Mouse (Mus musculus): ENCODE results near the gene Psmc3ip.
A peak's percentile ranks its signal among the peaks of the same experiment; 100 is the strongest.
"Not testable (repeated sequence)": the region's sequence is repeated elsewhere in the genome, so short reads cannot be mapped to it uniquely, and the experiment has no call there.

Gene Psmc3ip

DNA sequence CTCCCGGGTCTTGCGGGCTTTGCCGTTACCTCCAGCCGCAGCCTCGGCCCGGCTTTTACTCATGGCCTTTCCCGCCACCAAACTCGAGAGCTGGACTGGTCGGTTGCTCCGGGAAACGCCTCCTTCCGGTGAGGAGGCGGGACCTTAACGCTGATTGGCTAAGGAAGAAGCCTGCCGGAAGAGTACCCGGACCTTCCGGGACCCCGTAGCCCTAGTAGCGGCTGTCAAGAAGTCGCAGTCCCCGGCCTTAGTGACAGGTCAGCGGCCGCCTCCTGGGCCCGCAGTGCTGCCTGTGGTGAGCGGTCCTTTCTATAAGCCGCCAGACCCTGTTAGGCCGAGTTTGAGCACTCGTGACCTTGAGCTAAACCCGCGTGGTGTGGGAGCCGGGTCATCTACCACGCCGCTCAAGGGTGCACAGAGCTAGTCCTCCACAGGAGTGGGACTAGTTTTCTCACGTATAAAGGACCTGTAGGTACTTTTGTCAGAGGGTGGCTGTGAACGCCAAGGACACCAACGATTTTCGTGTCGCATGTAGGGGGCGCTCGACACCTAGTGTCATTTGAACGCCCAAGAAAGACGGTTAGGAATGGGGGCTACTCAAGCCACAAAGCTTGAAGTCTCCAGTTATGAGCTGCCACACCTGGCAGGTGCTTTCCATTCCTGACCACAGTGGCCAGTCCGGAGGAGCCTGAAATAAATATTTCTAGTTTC lies at the start of gene Psmc3ip:
Gene Psmc3ip, minus strand, starts transcription at position 123 of the 711 bp plus-strand sequence.
- DNase-seq (ENCODE audit: low spot score) = peak; percentile 84

DNA sequence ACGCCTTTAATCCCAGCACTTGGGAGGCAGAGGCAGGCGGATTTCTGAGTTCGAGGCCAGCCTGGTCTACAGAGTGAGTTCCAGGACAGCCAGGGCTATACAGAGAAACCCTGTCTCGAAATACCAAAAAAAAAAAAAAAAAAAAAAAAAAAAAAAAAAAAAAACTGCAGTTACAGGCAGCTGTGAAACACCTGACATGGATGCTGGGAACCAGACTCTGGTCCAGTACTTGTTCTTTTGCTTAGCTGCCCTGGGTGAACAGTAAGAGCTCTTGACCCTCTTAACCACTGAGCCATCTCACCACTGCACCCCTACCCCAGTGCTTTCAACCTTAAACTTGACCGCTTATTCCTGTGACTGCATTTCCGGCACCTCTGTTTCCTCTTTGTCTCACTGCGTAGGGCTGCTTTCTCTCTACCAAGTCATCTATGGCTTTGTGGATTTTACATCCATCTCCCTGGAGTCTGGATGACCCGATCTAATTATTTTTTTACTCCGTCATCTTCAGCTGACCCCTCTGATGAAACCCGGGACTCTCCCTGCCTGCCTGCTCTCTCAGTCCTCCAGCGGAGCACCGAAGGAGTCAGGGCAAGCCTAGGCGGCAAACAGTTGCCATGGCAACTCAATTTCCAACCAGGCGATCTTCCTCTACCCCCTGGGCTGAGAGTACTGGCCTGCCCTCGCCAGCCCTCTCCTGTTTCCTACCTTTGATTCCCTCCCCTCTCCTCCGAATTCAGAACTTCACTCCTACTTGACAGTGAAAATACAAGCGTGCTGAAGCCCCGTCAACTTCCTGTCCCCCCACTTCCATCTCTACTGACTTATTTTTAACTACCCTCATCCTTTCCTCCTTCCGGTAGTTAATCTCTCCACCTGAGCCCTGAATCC lies 48.3 kb upstream of the Psmc3ip start:
- peak; percentile 58 for DNase-seq (ENCODE audit: low spot score)

DNA sequence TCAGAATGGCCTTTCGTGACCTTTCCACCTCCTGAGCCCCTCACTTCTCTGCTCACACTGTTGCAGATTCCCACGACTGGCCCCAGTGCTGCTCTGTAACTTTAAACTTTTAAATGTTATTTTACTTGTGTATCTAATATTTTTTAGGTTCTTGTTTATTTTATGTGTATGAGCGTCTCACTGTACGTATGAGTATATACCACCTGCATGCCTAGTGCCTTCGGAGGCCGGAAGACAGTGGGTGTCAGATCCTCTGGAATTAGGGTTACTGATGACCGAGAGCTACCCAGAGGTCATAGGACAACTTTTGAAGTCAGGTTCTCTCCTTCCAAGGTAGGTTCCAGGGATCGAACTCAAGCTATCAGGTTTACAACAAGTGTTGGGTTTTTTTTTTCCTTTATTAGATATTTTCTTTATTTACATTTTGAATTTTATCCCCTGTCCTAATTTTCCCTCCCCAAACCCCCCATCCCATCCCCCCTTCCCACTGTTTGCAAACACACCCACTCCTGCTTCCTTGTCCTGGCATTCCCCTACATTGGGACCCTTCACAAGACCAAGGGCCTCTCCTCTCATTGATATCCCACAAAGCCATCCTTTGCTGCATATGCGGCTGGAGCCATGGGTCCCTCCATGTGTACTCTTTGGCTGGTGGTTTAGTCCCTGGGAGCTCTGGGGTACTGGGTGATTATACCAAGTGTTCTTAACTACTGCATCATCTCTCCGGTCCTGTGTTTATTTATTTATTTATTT lies 47.2 kb upstream of the Psmc3ip start:
- DNase-seq (ENCODE audit: low spot score) = no peak

DNA sequence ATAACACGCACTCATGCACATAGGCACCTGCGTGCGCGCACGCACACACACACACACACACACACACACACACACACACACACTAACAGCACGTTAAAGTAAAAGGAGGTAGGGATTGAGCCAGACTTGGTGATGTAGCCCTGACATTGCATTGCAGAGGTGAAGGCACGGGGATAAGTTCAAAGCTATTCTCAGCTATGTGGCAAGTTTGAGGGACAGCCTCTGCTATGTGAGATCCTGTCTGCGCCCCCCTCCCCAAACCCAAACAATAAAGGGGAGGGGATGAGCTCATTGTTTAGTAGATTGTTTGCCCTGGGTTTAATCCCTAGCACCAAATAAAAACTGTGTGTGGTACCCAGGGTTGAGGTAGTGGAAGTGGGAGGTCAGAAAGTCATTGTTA lies 45.9 kb upstream of the Psmc3ip start:
- DNase-seq (ENCODE audit: low spot score) = no peak

DNA sequence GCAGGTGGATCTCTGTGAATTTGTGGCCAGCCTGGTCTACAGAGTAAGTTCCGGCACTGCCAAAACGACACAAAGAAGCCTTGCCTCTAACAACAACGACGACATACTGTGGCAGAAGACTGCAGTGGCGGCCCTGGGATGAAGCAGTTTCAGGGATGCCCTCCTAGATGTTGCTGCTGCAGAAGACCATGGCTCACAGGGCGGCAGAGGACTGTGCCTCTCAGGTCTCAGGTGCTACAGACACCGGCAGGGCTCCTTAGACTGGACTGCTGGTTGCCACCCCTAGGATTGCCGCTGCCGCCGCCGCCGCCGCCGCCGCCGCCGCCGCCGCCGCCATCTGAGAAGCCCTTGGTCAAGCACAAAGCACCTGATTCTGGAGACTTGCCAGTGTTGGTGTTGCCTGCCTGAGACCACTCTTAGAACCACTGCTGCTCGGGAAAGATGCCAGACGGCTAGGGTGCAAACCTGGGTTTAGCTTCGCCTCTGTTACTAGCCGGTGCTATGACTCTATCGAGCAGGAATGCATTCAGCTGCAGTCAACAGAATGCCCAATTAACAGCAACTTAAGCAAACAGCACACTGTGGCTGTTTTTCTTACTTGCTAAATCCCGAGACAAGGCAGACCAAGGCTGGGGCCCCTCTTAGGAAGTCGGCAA lies 45.1 kb upstream of the Psmc3ip start:
- DNase-seq (ENCODE audit: low spot score) = no peak

DNA sequence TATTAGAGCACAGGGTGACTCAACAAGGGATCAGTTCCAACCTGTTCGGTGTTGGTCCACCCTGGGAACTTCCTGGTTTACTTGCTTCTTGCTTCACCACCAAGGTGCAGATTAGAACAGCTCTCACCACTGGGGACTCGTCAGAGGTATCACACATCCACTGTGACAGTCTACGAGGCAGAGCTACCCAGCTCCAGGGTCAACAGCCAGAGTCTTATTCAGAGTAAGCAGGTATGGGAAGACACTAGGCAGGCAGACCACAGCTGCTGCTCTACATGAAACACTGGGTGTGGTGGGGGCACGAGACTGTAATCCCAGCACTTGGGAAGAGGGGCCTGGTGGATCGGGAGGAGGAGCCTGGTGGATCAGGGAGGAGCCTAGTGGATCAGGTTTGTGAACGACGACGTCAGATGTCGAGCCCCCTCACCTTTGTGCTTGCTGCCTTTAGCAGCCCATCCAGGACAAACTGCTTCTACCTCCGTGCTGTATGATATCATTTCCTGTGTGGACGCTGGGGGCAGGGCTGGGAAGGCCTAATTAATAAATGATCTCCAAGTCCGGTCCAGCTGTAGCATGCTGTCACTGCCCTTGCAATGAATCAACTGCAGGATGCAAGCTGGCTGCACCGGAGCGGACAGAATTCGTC lies 43.4 kb upstream of the Psmc3ip start:
- DNase-seq (ENCODE audit: low spot score) = no peak

DNA sequence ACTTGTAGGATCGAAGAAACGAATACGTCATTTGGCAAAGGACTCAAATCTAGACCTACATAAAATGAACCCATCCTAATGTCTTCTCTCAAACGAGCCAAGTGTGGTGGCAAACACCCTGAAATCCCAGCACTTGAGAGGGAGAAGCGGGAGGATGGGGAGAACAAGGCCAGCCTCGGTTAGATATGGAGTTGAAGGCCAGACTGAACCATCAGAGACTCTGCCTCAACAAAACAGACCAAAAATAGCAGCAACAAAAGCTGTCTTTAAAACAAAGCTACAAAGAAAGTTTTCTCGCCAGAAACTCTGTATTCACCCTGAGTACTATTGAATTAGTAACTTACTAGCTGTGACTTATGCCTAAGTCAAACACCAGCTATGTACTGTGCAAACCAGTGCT lies 41.8 kb upstream of the Psmc3ip start:
- no peak for DNase-seq (ENCODE audit: low spot score)

DNA sequence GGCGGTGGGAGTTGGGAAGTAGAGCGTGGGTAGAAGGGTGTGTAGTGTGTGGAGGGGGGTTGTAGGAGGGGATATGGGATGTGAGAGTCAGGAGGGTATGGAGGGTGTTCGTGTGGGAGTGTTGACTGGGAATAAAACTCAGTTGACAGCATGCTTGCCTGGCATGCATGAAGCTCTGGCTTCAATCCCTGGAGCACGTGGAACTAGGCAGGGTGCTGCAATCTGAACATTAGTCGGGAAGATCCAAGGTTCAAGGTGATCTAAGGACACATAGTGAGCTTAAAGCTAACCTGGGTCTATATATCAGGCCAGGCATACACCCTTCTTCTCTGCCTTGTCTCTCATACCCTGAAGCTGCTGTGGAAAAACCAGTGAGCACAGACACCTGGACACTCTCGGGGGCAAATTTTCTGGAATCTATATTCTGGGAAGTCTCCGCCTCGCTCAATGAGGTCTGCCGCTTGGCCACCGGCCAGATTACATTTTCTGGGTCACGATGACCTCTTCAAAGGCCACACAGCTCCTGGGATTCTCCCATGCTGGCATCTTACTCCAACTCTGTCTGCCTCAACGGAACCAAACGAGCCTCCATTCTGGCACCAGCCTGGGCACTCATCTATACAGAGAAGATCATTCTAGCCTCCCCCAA lies 39.1 kb upstream of the Psmc3ip start:
- DNase-seq (ENCODE audit: low spot score) = no peak

DNA sequence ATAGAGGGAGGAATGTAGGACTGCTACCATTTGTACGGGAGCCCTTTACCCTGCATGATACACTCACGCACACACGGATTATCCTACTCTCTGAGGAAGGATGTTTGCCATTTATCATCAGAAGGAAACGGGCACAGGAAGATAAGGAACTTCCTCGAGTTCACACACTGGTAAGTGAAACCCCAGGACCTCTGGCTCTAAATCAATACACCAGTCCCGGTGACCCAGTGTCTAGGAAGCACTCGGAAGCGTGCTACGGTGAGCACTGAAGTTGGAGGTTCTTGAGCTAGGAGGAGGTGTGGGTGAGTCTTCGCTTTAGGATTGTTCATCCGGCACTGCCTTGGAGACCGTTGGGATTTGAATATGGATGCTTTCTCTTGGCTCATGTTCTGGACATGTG lies 37.8 kb upstream of the Psmc3ip start:
- no peak for DNase-seq (ENCODE audit: low spot score)

DNA sequence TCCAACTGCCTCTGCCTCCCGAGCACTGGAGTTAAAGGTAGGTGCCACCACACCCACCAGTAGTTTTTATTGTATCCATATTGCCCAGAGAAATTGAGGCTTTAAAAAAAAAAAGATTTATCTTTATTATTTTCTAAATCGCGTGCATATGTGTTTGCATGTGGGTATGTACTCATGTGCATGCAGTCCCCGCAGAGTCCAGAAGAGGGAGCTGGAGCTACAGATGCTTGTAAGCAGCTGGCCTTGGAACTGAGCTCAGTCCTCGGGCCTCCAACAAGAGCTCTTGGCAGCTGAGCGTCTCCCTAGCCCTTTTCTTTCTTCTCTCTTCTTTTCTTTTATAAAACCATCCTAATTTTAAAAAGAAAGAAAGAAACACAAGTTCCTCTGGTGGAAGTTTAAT lies 36.5 kb upstream of the Psmc3ip start:
- DNase-seq (ENCODE audit: low spot score) = no peak

DNA sequence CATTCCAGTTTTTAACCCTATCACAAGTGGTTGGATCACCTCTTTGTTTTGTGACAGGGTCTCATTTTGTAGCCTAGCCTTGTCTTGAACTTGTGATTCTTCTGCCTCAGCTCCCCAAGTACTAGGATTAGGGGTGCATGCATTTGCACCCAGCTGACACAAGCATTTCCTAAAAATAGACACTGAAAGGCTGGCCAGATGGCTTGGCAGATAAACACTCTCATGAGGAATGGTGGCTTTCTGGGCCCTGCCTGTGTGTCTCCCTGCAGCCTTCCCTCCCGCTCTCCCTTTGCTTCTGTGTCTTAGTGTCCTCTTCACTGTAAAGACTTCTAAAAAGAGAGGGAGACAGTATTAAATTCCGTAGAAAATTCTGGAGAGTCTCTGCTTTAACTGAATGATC lies 36.0 kb upstream of the Psmc3ip start:
- no peak for DNase-seq (ENCODE audit: low spot score)

DNA sequence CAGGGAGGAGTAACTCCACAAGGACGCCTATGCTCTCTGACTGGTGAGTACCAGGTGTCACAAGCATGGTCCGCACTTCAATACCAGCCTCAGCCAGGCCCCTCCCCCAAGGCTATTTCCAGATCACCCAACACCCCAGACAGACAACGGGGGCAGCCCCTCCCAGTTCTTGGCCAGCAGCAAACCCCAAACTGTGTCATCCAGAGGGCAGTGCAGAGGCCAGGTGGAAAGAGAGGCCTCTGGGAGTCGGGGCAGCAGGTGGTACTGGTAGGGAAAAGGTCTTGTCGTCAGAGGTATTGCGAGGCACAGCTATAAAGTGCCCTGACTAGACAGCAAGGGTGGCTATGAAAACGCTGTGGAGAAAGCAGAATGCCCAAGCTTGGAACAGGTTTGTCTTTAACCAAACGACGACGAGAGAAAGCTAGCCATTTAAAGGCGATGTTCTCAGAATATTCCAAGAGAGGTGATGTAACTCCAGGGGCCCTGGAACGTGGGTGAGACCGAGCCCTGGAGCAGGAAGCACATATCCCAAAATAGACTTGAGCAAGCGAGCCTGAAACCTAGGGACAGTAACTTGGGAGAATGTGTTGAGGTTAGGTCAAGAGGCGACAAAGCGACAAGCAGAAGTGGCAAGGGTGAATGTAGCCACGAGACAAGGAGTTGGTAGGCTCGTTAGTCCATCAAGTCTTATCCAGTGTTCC lies 35.0 kb upstream of the Psmc3ip start:
- no peak for DNase-seq (ENCODE audit: low spot score)

DNA sequence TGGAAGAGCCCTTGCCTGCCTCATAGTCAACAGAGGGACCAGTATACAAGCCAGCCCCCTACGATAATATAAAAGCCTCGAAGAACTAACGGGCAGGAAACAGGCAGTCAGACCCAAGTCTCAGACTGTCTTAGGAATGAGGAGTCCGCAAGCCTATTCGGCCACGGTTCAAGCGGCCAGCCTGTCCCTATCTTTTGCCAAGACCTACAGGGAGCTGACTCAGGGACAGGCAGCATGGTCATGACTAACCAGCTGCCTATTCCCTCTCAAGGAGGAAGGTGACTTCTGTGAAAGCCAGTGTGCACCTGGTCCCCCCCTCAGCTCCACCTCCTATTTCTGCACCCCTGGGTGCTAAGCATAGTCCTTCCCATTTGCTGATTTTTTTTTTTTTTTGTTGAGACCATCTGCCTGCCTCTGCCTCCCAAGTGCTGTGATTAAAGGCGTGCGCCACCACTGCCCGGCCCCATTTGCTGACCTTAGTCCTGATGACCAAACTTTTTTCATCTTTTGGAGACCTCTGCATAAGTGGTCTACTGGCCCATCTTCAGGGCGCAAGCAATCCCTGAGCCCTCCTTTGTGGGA lies 33.9 kb upstream of the Psmc3ip start:
- DNase-seq (ENCODE audit: low spot score) = no peak

DNA sequence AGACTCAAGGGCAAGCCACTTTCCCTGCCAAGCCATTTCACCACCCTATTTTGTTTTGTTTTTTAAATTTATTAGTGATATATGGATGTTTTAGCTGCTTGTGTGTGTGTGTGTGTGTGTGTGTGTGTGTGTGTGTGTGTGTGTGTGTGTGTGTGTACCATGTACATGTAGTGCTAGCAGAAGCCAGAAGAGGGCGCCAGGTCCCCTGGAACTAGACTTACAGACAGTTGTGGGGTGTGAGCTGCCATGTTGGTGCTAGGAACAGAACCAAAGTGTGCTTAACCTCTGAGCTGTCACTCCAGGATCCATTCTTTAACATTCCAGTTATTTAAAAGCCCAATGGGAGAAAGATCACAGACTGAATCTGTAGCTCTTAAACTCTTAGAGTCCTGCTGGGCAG lies 31.8 kb upstream of the Psmc3ip start:
- DNase-seq (ENCODE audit: low spot score) = peak; percentile 38

DNA sequence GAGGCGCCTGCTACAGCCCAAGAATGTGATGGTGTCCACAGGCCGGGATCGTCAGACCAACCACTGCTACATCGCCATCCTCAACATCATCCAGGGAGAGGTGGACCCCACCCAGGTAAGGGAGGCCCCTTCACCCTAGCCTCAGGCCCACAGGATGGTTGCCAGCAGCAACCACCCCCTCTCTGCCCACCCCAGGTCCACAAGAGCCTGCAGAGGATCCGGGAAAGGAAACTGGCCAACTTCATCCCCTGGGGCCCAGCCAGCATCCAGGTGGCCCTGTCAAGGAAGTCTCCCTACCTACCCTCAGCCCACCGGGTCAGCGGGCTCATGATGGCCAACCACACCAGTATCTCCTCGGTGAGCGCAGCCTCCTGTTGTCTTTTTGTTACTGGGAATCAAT lies 29.8 kb upstream of the Psmc3ip start:
- DNase-seq (ENCODE audit: low spot score) = not testable (repeated sequence)

DNA sequence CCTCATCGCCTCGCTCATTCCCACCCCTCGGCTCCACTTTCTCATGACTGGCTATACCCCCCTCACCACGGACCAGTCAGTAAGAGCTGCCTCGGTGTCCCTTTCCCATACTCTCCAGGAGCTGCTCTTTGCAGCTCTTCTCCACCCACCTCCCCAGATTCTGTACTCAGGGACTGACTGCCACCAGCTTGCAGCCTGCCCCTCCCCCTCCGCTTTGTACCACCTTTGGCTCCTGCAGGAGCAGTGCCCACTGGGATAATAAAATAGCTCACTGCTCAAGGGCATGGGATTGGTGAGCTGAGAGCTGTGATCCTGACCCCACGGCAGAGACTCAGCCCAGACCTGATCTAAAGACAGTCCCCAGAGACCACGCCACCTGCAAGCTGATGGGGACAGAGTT lies 29.3 kb upstream of the Psmc3ip start:
- DNase-seq (ENCODE audit: low spot score) = not testable (repeated sequence)

DNA sequence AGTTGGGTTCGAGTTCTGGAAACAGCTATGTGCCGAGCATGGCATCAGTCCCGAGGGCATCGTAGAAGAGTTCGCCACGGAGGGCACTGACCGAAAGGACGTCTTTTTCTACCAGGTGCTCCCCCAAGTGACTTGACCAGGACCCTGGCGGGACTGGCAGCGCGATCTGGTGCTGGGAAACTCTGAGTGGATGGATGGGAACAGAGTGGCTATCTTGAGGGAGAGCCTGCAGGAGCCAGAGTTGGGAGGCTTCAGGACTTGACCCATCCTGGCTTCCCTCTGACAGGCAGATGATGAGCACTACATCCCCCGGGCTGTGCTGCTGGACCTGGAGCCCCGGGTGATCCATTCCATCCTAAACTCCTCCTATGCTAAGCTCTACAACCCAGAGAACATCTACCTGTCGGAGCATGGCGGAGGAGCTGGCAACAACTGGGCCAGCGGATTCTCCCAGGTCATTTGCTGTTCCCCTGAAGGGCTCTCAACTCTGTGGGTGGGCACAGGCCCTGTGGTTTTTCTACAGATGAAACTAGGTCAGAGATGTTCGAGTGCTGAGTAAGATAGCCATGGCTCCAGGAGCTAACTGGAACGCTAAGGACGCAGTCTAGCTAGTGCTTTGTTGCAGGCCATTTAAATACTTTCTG lies 25.4 kb upstream of the Psmc3ip start:
- no peak for DNase-seq (ENCODE audit: low spot score)

DNA sequence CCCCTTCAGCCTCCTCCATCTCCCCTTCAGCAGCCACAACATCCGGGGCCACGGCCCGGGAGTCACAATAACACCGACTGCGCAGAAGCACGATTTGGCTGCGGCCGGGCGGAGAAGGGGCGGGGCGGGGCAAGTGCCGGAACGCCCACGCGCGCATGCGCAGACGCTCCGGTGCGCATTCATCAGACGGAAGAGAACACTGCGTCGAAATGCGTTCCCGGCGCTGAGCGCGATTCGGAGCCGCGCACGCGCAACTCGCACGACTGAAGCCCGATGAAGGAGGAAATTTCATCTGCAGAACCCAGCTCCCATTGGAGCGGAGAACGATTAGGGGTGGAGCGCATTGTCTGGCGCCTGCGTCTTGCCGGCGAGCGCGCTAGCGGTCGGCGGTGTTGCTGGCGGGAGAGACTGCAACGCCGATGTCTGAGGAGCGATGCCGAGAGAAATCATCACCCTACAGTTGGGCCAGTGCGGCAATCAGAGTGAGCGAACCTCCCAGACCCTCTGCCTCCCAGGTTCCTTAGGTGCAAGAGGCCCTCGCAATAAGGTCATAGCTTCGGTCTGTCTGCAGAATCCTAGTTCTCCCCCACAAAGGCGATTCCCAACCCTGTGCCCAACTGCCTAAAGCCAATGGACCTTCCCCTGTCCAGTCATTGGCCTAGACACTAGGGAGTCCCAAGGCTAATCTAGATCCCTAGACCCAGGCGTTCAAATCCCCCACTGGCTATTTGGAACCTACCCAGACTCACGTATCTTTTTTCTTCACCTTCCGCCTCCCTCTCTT lies 24.7 kb upstream of the Psmc3ip start, which contains the start of the genes Retreg3 and Tubg1:
Gene Retreg3, minus strand, starts transcription at position 133 of the 784 bp plus-strand sequence.
Gene Tubg1, plus strand, starts transcription at position 178 of the 784 bp plus-strand sequence.
- peak; percentile 99 for DNase-seq (ENCODE audit: low spot score)
